Mouse (Mus musculus) cerebellum, postnatal 4 days (tissue): ENCODE results near the gene Dcdc2a.

ENCODE experiments used
- DNase-seq, 2 experiments: peaks; one replicate each; pipeline ENCODE4 v3.0.0; 2022; ENCODE audit warnings: low spot score in 2 of 2, mixed read lengths in 1 of 2

Dcdc2a gene

DNA sequence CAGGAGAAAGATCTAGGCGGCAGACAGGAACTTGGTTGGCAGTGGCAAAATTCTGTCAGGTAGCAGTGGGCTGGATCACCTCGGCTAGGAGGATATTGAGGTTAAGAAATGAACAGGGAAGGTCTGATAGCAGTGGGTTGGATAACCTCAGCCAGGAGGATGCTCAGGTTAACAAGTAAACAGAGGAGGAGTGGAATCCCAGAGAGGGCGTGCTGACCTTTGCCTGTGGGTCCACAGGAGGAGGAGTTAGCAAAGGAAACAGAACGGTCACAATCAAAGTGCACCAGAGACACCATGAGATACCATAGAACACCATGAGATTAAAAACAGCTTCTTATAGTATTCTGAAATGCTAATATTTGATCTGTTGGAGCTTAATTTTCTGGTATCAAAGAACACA lies 38.6 kb downstream of the Dcdc2a start:
- DNase-seq = no peak

DNA sequence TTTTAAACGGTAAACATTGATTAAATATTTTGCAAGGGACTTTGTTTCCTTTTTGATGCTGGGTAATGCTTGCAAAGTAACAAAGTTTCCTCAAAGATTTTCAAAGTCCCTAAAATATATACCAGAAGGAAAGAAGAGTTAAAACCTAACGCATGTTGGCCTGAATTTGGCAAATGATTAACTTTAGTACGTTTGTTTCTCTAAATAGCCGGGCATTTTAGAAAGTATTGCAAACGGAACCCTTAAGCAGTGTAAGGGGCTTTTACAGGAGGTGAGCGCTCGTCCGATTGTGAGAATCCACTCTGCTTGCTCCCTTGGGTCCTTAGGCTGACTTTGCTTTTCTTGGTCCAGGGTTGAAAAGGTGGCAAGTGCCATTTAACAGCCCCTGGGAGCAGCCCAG lies 41.5 kb downstream of the Dcdc2a start:
- no peak for DNase-seq

GRCm38 (mm10) chr13:25098578-25098977 lies 42.8 kb downstream of the Dcdc2a start:
- no peak for DNase-seq

- no peak for DNase-seq
Measured at GRCm38 (mm10) chr13:25099508-25099907, 43.7 kb downstream of the Dcdc2a start.

DNA sequence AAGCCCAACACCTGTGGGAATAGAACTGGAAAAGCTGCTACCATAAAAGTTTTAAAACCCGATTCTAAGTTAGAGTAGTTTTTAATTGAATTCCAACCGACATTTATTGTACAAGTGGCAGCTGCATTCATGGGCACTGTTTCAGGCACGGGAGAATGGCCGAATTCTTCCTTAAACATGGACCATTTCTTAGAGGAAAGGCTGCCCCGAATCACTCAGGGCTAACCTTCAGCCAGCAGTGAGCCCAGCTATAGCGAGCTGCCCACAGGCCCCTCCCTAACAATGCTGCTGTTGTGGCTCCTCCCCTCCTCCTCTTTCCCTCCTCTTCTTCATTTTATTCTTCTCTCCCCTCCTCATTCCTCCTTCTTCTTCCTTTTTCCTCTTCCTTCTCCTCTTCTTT lies 44.8 kb downstream of the Dcdc2a start:
- no peak for DNase-seq

GRCm38 (mm10) chr13:25105671-25106070 lies 49.9 kb downstream of the Dcdc2a start:
- no peak for DNase-seq

DNA sequence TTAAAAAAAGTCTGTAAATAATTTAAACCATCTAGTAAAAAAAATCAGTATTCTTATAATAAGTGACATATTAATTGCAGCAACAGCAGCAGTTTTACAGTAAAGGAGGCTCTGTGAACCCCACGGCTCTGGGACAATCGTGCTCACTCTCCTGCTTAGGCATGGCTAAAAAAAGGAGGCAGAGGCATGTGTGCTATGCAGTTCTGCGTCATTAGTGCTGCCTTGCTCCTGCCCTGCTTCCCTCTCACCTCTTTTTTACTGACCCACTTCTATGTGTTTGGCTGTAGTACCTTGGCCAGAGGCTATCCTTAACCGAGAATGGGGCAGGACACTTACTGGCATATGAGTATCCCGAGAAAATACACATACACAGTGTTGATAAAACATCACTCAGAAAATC lies 50.9 kb downstream of the Dcdc2a start:
- no peak for DNase-seq

DNA sequence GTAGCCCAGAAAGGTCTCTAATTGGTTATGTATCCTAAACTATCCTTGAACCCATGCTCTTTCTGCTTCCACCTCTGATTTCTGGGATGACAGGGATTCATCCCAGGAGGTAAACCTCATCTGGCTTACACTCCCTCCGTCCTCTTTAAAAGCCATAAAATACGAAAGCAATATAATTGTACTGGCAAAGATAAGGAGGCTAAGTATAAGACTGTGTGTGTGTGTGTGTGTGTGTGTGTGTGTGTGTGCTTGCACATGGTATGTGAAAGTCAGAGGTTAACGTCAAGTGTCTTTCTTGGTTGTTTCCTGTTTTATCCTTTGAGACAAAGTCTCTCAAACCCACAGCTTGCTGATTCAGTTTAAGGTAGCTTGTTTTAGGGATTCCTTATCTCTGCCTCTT lies 52.5 kb downstream of the Dcdc2a start:
- DNase-seq = no peak

- DNase-seq = no peak
Measured at GRCm38 (mm10) chr13:25110592-25111095, 54.8 kb downstream of the Dcdc2a start.

GRCm38 (mm10) chr13:25115429-25115881 lies 59.7 kb downstream of the Dcdc2a start:
- DNase-seq = peak in 1 of 2 experiments; percentile 18

GRCm38 (mm10) chr13:25115971-25116370 lies 60.2 kb downstream of the Dcdc2a start:
- peak in 1 of 2 experiments; percentile 31 for DNase-seq

DNA sequence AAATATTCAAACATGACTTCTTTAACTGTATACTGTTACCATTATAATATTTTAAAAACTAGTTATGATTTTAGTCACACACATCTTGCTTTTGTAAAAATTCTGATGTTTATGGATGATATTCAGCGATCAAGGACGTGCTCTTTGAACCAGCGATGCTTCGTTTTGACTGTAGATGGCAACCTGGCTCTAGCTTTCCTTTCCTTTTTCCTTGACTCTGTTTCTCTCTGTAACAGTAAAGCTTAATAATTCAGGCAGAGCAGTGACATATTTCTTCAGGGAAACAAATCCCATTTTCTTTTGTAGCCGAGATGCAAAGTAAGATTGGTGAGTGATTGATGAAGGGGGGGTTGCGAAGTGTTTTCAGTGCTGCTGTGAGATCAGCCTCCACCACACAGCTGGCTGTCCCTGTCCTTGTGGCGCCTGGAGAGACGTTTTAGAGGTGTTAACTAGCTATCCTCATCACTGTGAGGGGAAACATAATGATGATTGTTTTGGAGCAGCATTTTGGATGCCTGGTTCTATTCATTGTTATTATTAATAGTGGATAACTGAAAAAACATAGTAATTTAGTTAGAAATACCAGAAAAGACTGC lies 67.0 kb downstream of the Dcdc2a start:
- DNase-seq = no peak

GRCm38 (mm10) chr13:25127216-25127615 lies 71.4 kb downstream of the Dcdc2a start:
- DNase-seq = no peak

GRCm38 (mm10) chr13:25127806-25128205 lies 72.0 kb downstream of the Dcdc2a start:
- no peak for DNase-seq

DNA sequence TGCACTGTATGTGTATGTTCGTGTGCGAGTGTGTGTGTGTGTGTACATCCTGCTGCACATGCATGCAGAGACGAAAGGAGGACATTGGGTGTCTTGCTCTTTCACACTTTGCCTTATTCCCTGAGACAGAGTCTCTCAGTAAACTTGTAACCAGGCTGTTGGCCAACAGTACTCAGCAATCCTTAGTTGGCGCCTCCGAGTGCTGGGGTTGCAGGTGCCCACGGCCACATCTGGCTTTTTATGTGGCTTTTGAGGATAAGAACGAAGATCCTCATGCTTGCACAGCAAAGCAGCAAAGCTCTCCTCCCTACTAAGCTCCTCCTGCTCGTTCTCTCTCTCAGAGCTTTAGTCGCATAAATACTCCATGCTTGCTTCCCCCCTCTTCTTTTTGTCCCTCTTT lies 73.0 kb downstream of the Dcdc2a start:
- no peak for DNase-seq

- no peak for DNase-seq
Measured at GRCm38 (mm10) chr13:25143066-25143465, 87.3 kb downstream of the Dcdc2a start.

DNA sequence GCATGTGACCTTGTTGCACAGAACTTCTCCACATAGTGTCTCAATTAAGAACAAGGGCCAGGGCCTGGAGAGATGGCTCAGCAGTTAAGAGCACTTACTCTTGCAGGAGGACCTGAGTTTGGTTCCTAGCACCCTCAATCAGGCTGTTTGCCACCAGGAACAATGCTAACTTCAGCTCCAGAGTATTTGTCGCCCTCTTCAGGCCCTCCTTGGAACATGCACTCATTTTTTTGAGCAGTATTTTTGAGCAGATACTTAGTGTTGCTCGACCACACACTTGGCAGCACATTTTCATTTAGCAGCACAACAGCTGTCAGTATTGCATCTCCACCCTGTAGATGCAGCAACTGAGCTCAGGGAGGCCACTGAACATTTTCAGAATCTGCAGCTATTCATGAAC lies 88.3 kb downstream of the Dcdc2a start:
- DNase-seq = no peak

- DNase-seq = no peak
Measured at GRCm38 (mm10) chr13:25146232-25146631, 90.4 kb downstream of the Dcdc2a start.

GRCm38 (mm10) chr13:25150154-25150781 lies 94.5 kb downstream of the Dcdc2a start:
- no peak for DNase-seq

GRCm38 (mm10) chr13:25150861-25151260 lies 95.1 kb downstream of the Dcdc2a start:
- no peak for DNase-seq

- DNase-seq = no peak
Measured at GRCm38 (mm10) chr13:25159917-25160316, 104.1 kb downstream of the Dcdc2a start.

DNA sequence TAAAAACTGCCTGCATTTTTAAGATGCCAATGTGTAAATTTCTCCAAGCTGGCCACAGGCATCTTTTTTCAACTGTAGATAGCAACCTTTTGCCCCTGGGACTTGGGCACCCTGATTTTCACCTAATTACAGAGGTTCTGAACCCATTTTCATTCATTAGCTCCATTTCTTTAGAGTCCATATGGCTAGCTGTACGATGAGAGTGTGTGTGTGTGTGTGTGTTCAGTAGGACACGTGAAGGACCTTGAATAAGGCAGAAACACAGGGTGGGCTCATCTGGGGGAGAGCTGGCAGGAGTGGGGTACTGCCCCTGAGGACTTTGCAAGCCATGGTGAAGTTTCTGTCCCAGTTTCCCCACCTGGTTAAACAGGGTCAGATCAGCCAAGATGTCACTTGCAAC lies 105.0 kb downstream of the Dcdc2a start:
- DNase-seq = no peak

- DNase-seq = no peak
Measured at GRCm38 (mm10) chr13:25162594-25162993, 106.8 kb downstream of the Dcdc2a start.

GRCm38 (mm10) chr13:25168891-25169290 lies 113.1 kb downstream of the Dcdc2a start:
- DNase-seq = no peak
